Mouse (Mus musculus): ENCODE data around the gene Exoc7. TPM values are rescaled to one million over a fixed set of nuclear protein-coding genes. Genes with fewer than 3 reads are reported as not detected.
A peak's percentile ranks its signal among the peaks of the same experiment; 100 is the strongest.

The Exoc7 gene
- polyA plus RNA-seq, 1 experiment from 2014 or later: 68.5 TPM

GRCm38 (mm10) chr11:116326963-116327603 lies 20.1 kb upstream of the Exoc7 start:
- Histone ChIP-seq H3K4me3 (ENCODE audit: low read length) (no peak overlapping the region), H3K9me3 (ENCODE audit: control insufficient read depth, low read length) (no peaks in the 10 kb centered on the region), H3K4me1 (replicated peaks; ENCODE audit: control insufficient read depth, insufficient read depth, low read length) (peaks cover 9% of the 10 kb centered on the region), H3K27me3 (ENCODE audit: control insufficient read depth, insufficient read depth, low read depth, low read length) (no peaks in the 10 kb centered on the region), H3K4me2 (ENCODE audit: low read depth, low read length) (no peak overlapping the region), H3K27ac (ENCODE audit: low read length) (no peak overlapping the region), H3K36me3 (ENCODE audit: control insufficient read depth, insufficient read depth, low read length) (no peaks in the 10 kb centered on the region), H3K9ac (ENCODE audit: low read length) (no peak overlapping the region)
- no peak; the same call in 1 of the 2 replicates for ATAC-seq (ENCODE audit: low read depth)
- 56% methylated on average over 7 of the region's 7 CpGs for WGBS

DNA sequence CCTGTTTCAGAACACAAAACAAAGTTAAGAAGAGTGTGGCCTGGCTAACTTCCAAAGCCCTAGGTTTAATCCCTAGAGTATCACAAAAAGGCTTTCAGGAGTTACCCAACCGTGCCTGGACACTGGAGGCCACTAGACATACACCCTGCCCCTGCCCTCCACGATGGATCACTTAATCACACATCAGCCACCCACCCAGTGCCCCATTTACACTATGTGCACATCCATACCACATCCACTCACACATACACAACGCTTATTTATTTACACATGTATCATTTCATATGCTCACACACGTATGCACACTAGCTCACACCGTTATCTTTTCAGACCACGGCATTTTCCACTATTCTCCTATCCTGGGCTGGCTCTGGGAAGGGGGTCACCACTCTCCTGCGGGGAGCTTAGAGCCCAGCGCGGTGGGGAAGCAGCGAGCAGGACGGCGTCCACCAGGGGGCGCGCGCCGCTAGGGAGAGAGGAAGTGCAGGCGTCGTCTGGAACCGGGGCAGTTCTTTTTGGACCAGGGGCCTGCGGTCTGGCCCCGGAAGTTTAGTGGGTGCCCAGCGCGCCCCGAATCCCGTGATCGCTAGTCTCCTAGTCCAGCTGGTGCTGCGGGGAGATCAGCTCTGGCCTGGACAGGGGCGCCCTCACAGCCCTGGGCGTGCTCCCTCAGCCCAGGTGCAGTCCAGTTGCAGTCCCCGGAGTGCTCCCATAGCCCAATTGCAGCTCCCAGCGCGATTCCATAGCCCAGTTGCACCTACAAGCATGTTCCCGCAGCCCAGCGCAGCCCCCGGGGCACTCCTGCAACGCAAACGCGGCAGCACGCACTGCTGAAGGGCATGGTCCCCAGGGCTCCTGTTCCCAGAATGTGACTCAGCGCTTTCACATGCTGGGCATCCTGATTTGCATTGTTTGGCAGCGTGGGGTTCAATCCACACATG lies 12.0 kb upstream of the Exoc7 start:
- peak; percentile 89 for ATAC-seq (ENCODE audit: low read depth)
- H3K9ac ChIP-seq (ENCODE audit: low read length): peak overlapping the region; percentile 78
- H3K36me3 ChIP-seq (ENCODE audit: control insufficient read depth, insufficient read depth, low read length): no peaks in the 10 kb centered on the region
- no peaks in the 10 kb centered on the region for H3K9me3 ChIP-seq (ENCODE audit: control insufficient read depth, low read length)
- peaks cover 6% of the 10 kb centered on the region for H3K4me1 ChIP-seq (replicated peaks; ENCODE audit: control insufficient read depth, insufficient read depth, low read length)
- H3K4me3 ChIP-seq (ENCODE audit: low read length): peak overlapping the region; percentile 53
- H3K27ac ChIP-seq (ENCODE audit: low read length): no peak overlapping the region
- peak overlapping the region; percentile 96 for H3K4me2 ChIP-seq (ENCODE audit: low read depth, low read length)
- no peaks in the 10 kb centered on the region for H3K27me3 ChIP-seq (ENCODE audit: control insufficient read depth, insufficient read depth, low read depth, low read length)
- WGBS: 2% methylated on average over 41 of the region's 41 CpGs

DNA sequence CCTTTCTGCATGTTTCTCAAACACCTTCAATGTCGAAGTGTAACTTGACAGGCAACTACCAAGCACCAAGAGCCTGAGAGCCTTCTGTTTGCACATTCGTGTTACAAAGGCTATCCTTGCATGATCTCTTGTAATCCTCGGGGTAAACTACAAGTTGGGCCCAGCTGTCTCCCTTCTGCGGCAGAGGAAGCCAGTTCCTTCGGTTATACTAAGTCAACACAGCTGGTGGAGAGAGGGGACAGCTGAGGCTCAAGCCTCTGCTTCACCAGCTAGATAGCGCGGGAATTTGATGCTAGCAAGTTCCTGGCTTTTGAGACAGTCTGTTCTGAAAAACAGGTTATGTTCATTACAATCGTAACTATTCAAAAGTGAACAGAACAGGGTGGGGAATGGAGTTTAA lies 5.3 kb upstream of the Exoc7 start:
- no peak overlapping the region for H3K4me2 ChIP-seq (ENCODE audit: low read depth, low read length)
- peak; percentile 52 for ATAC-seq (ENCODE audit: low read depth)
- no peak overlapping the region for H3K9ac ChIP-seq (ENCODE audit: low read length)
- H3K9me3 ChIP-seq (ENCODE audit: control insufficient read depth, low read length): no peaks in the 10 kb centered on the region
- H3K4me3 ChIP-seq (ENCODE audit: low read length): no peak overlapping the region
- H3K27me3 ChIP-seq (ENCODE audit: control insufficient read depth, insufficient read depth, low read depth, low read length): no peaks in the 10 kb centered on the region
- WGBS: 17% methylated on average over 8 of the region's 8 CpGs
- H3K36me3 ChIP-seq (ENCODE audit: control insufficient read depth, insufficient read depth, low read length): no peaks in the 10 kb centered on the region
- no peak overlapping the region for H3K27ac ChIP-seq (ENCODE audit: low read length)
- H3K4me1 ChIP-seq (replicated peaks; ENCODE audit: control insufficient read depth, insufficient read depth, low read length): no peaks in the 10 kb centered on the region; the same call in 1 of the 2 replicates

GRCm38 (mm10) chr11:116311169-116311568 lies 4.1 kb upstream of the Exoc7 start:
- WGBS: 28% methylated on average over 8 of the region's 8 CpGs
- Histone ChIP-seq H3K9ac (ENCODE audit: low read length) (no peak overlapping the region), H3K27ac (ENCODE audit: low read length) (no peak overlapping the region), H3K4me3 (ENCODE audit: low read length) (no peak overlapping the region), H3K4me1 (replicated peaks; ENCODE audit: control insufficient read depth, insufficient read depth, low read length) (no peaks in the 10 kb centered on the region; the same call in 1 of the 2 replicates), H3K4me2 (ENCODE audit: low read depth, low read length) (no peak overlapping the region), H3K27me3 (ENCODE audit: control insufficient read depth, insufficient read depth, low read depth, low read length) (no peaks in the 10 kb centered on the region), H3K36me3 (ENCODE audit: control insufficient read depth, insufficient read depth, low read length) (no peaks in the 10 kb centered on the region), H3K9me3 (ENCODE audit: control insufficient read depth, low read length) (no peaks in the 10 kb centered on the region)
- peak; percentile 64 for ATAC-seq (ENCODE audit: low read depth)

GRCm38 (mm10) chr11:116309601-116310000 lies 2.6 kb upstream of the Exoc7 start:
- H3K36me3 ChIP-seq (ENCODE audit: control insufficient read depth, insufficient read depth, low read length): peaks cover 4% of the 10 kb centered on the region
- H3K4me1 ChIP-seq (replicated peaks; ENCODE audit: control insufficient read depth, insufficient read depth, low read length): peaks cover 4% of the 10 kb centered on the region
- no peak for ATAC-seq (ENCODE audit: low read depth)
- WGBS: 71% methylated on average over 3 of the region's 3 CpGs
- no peak overlapping the region for H3K27ac ChIP-seq (ENCODE audit: low read length)
- no peak overlapping the region for H3K9ac ChIP-seq (ENCODE audit: low read length)
- H3K27me3 ChIP-seq (ENCODE audit: control insufficient read depth, insufficient read depth, low read depth, low read length): no peaks in the 10 kb centered on the region
- no peaks in the 10 kb centered on the region for H3K9me3 ChIP-seq (ENCODE audit: control insufficient read depth, low read length)
- H3K4me3 ChIP-seq (ENCODE audit: low read length): no peak overlapping the region
- H3K4me2 ChIP-seq (ENCODE audit: low read depth, low read length): no peak overlapping the region

- Histone ChIP-seq H3K4me2 (ENCODE audit: low read depth, low read length) (no peak overlapping the region), H3K9ac (ENCODE audit: low read length) (no peak overlapping the region), H3K27me3 (ENCODE audit: control insufficient read depth, insufficient read depth, low read depth, low read length) (no peaks in the 10 kb centered on the region), H3K27ac (ENCODE audit: low read length) (no peak overlapping the region), H3K4me3 (ENCODE audit: low read length) (no peak overlapping the region), H3K36me3 (ENCODE audit: control insufficient read depth, insufficient read depth, low read length) (peaks cover 18% of the 10 kb centered on the region), H3K4me1 (replicated peaks; ENCODE audit: control insufficient read depth, insufficient read depth, low read length) (peaks cover 4% of the 10 kb centered on the region), H3K9me3 (ENCODE audit: control insufficient read depth, low read length) (no peaks in the 10 kb centered on the region)
- 91% methylated on average over 12 of the region's 12 CpGs for WGBS
- no peak for ATAC-seq (ENCODE audit: low read depth)
Measured at GRCm38 (mm10) chr11:116307762-116308531, 914 bp upstream of the Exoc7 start.

- Histone ChIP-seq H3K4me3 (ENCODE audit: low read length) (peak overlapping the region; percentile 61), H3K36me3 (ENCODE audit: control insufficient read depth, insufficient read depth, low read length) (peaks cover 24% of the 10 kb centered on the region), H3K9me3 (ENCODE audit: control insufficient read depth, low read length) (no peaks in the 10 kb centered on the region), H3K27ac (ENCODE audit: low read length) (no peak overlapping the region), H3K4me2 (ENCODE audit: low read depth, low read length) (peak overlapping the region; percentile 71), H3K4me1 (replicated peaks; ENCODE audit: control insufficient read depth, insufficient read depth, low read length) (peaks cover 4% of the 10 kb centered on the region), H3K9ac (ENCODE audit: low read length) (peak overlapping the region; percentile 72), H3K27me3 (ENCODE audit: control insufficient read depth, insufficient read depth, low read depth, low read length) (no peaks in the 10 kb centered on the region)
- WGBS: 1% methylated on average over 53 of the region's 53 CpGs
- peak; percentile 96 for ATAC-seq (ENCODE audit: low read depth)
Measured at GRCm38 (mm10) chr11:116306126-116306982, 679 bp downstream of the Exoc7 start.

DNA sequence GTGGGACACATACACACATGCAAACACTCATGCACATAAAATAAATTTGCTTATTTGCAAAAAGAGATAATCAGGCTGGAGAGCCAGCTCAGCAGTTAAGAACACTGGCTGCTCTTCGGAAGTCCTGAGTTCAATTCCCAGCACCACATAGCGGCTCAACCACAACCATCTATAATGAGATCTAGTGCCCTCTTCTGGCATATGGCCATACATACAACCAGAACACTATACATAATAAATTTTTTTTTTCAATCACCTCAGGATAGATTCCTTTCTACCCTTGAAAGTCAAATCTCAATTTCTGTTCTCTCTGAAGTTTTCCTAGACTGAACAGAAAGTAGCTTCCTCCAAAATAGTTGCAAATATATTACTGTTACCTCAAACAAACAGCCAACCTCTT lies 1.6 kb downstream of the Exoc7 start:
- WGBS: 95% methylated on average over 2 of the region's 2 CpGs
- no peak for ATAC-seq (ENCODE audit: low read depth)
- Histone ChIP-seq H3K4me1 (replicated peaks; ENCODE audit: control insufficient read depth, insufficient read depth, low read length) (peaks cover 4% of the 10 kb centered on the region), H3K36me3 (ENCODE audit: control insufficient read depth, insufficient read depth, low read length) (peaks cover 28% of the 10 kb centered on the region), H3K9ac (ENCODE audit: low read length) (no peak overlapping the region), H3K27me3 (ENCODE audit: control insufficient read depth, insufficient read depth, low read depth, low read length) (no peaks in the 10 kb centered on the region), H3K4me3 (ENCODE audit: low read length) (no peak overlapping the region), H3K9me3 (ENCODE audit: control insufficient read depth, low read length) (no peaks in the 10 kb centered on the region), H3K4me2 (ENCODE audit: low read depth, low read length) (peak overlapping the region; percentile 71), H3K27ac (ENCODE audit: low read length) (no peak overlapping the region)
